Mouse (Mus musculus) kidney, postnatal 4 days (tissue): Measurements from ENCODE around the gene Lgals2.
A peak's percentile ranks its signal among the peaks of the same experiment; 100 is the strongest.

Source experiments
- DNase-seq, 2 experiments: peaks; one replicate each; pipeline ENCODE4 v3.0.0; 2021; ENCODE audit warnings: mixed read lengths in 2 of 2

The Lgals2 gene

GRCm38 (mm10) chr15:78810146-78810545, 45.2 kb downstream of the Lgals2 start:
- no peak for DNase-seq

- DNase-seq: no peak
These were observed 45.6 kb downstream of the Lgals2 start for GRCm38 (mm10) chr15:78809739-78810138.

- no peak for DNase-seq
These were observed 46.3 kb downstream of the Lgals2 start for GRCm38 (mm10) chr15:78808980-78809379.

GRCm38 (mm10) chr15:78807141-78807540, 48.2 kb downstream of the Lgals2 start:
- DNase-seq: peak in 1 of 2 experiments; percentile 62

- peak in 1 of 2 experiments; percentile 51 for DNase-seq
These were observed 48.7 kb downstream of the Lgals2 start for GRCm38 (mm10) chr15:78806614-78807013.

- no peak for DNase-seq
These were observed 50.0 kb downstream of the Lgals2 start for GRCm38 (mm10) chr15:78805351-78805750.

GRCm38 (mm10) chr15:78804326-78804725, 51.0 kb downstream of the Lgals2 start:
- peak; percentile 53 to 68 for DNase-seq

- peak; percentile 67 to 78 for DNase-seq
These were observed 51.8 kb downstream of the Lgals2 start for GRCm38 (mm10) chr15:78803499-78803900.

- DNase-seq: peak; percentile 73 to 83
These were observed 52.4 kb downstream of the Lgals2 start, which contains the start of gene Card10 for GRCm38 (mm10) chr15:78802776-78803391. Gene Card10 (minus strand): TSS chr15:78803042.

GRCm38 (mm10) chr15:78801971-78802741, 53.2 kb downstream of the Lgals2 start:
- DNase-seq: peak; percentile 54 to 67

GRCm38 (mm10) chr15:78801571-78801970, 53.8 kb downstream of the Lgals2 start:
- DNase-seq: no peak
